Mouse (Mus musculus) G1E (cell line): Measurements from ENCODE around the gene Churc1. TPM values are rescaled to one million over a fixed set of nuclear protein-coding genes. Genes with fewer than 3 reads are reported as not detected.

ENCODE experiments used
- ATAC-seq: 2 replicates; pipeline ENCODE4 v1.8.0; 2016; ENCODE audit warnings: mild to moderate bottlenecking; ENCODE audit not compliant: insufficient number of reproducible peaks, poor library complexity, low FRiP score, severe bottlenecking; ENCODE audit errors: extremely low read depth
- DNase-seq: peaks from one replicate; pipeline ENCODE4 v3.0.0; 2012; ENCODE audit warnings: low spot score
- H3K27me3 ChIP-seq: 2 replicates; pipeline ENCODE4 v1.6.1; 2012; ENCODE audit warnings: mild to moderate bottlenecking, low read length, inconsistent platforms; ENCODE audit not compliant: insufficient read depth
- H3K36me3 ChIP-seq: replicated peaks from 2 replicates; pipeline ENCODE3; 2012; ENCODE audit warnings: mild to moderate bottlenecking, inconsistent platforms
- H3K4me1 ChIP-seq: 2 replicates; pipeline ENCODE4 v1.6.1; 2012; ENCODE audit warnings: low read depth, low read length, inconsistent platforms, mixed read lengths; ENCODE audit not compliant: insufficient read depth
- H3K4me3 ChIP-seq: 2 replicates; pipeline ENCODE4 v1.5.1; 2012; ENCODE audit warnings: low read depth, mild to moderate bottlenecking, inconsistent platforms, low read length, moderate library complexity, mixed read lengths
- H3K9me3 ChIP-seq: replicated peaks from 2 replicates; pipeline ENCODE4 v1.6.1; 2012; ENCODE audit warnings: inconsistent platforms
- CTCF ChIP-seq: IDR thresholded peaks from 2 replicates; pipeline ENCODE4 v1.5.1; 2012; ENCODE audit warnings: low read depth, low read length, inconsistent platforms, mixed read lengths
- GATA1 ChIP-seq: IDR thresholded peaks from 2 replicates; pipeline ENCODE4 v1.6.1; 2012; ENCODE audit warnings: borderline replicate concordance, low read length, inconsistent platforms, mixed read lengths
- GATA2 ChIP-seq: IDR thresholded peaks from 2 replicates; pipeline ENCODE4 v1.6.1; 2012; ENCODE audit warnings: low read depth, low read length, inconsistent platforms, borderline replicate concordance
- POLR2AphosphoS5 ChIP-seq: IDR thresholded peaks from 2 replicates; pipeline ENCODE4 v1.6.1; 2012; ENCODE audit warnings: low read depth, low read length, inconsistent platforms; ENCODE audit not compliant: insufficient replicate concordance
- TAL1 ChIP-seq: conservative IDR thresholded peaks from 2 replicates; pipeline ENCODE4 v1.6.1; 2012; ENCODE audit warnings: low read depth, low read length, inconsistent platforms, mixed read lengths
- polyA plus RNA-seq: library from polyadenylated mRNA; stranded (reverse); fragments of >175 nt; gene quantifications from 2 replicates; pipeline ENCODE4 v1.2.3, GENCODE M21; 2012
- total RNA-seq, 2 experiments: library from RNA; stranded (forward) in 1 of 2; stranded (reverse) in 1 of 2; fragments of 200-1000 nt in 1 of 2; fragments of >200 nt in 1 of 2; fragmentation: Nextera tagmentation in 1 of 2; gene quantifications; 2 replicates each; pipeline ENCODE4 v1.2.3; 2014 to 2017

The Churc1 gene
- total and polyA plus RNA-seq, 3 experiments = 8.0 to 123 (median 46.1) TPM

- DNase-seq = no peak
- ATAC-seq = no peak
- peaks cover 62% of the 10 kb centered on the region for H3K36me3 ChIP-seq
Measured at GRCm38 (mm10) chr12:76776898-76777297, 11.6 kb downstream of the Churc1 start.

GRCm38 (mm10) chr12:76777845-76778244, 12.5 kb downstream of the Churc1 start:
- Histone ChIP-seq H3K36me3 (peaks cover 64% of the 10 kb centered on the region), H3K4me1 (peaks cover 49% of the 10 kb centered on the region), H3K9me3 (no peaks in the 10 kb centered on the region), H3K27me3 (no peaks in the 10 kb centered on the region), H3K4me3 (no peak overlapping the region)
- ATAC-seq = no peak
- DNase-seq = no peak
- TF ChIP-seq GATA1 = no peak

More at GRCm38 (mm10) chr12:76776898-76777297, 11.6 kb downstream of the Churc1 start:
- H3K27me3 ChIP-seq = no peaks in the 10 kb centered on the region
- H3K4me1 ChIP-seq = peaks cover 49% of the 10 kb centered on the region
- H3K9me3 ChIP-seq = no peaks in the 10 kb centered on the region
- H3K4me3 ChIP-seq = no peak overlapping the region
- TF ChIP-seq CTCF (no peak), TAL1 (no peak), GATA1 (no peak), POLR2AphosphoS5 (no peak), GATA2 (no peak)

GRCm38 (mm10) chr12:76778305-76779083, 13.2 kb downstream of the Churc1 start:
- H3K27me3 ChIP-seq = no peaks in the 10 kb centered on the region
- no peak for ATAC-seq
- H3K36me3 ChIP-seq = peaks cover 58% of the 10 kb centered on the region
- H3K4me1 ChIP-seq = peaks cover 44% of the 10 kb centered on the region
- TF ChIP-seq TAL1 (no peak), POLR2AphosphoS5 (no peak)
- peak; percentile 36 for DNase-seq
- H3K4me3 ChIP-seq = no peak overlapping the region
- H3K9me3 ChIP-seq = no peaks in the 10 kb centered on the region

- Histone ChIP-seq H3K27me3 (no peaks in the 10 kb centered on the region), H3K4me1 (peaks cover 31% of the 10 kb centered on the region), H3K9me3 (no peaks in the 10 kb centered on the region), H3K4me3 (no peak overlapping the region), H3K36me3 (peaks cover 57% of the 10 kb centered on the region)
- no peak for TF ChIP-seq TAL1
- TF ChIP-seq GATA2 = no peak
- TF ChIP-seq CTCF = no peak
- TF ChIP-seq GATA1 = no peak
- no peak for TF ChIP-seq POLR2AphosphoS5
- ATAC-seq (no peak), DNase-seq (no peak)
Measured at GRCm38 (mm10) chr12:76779951-76780350, 14.6 kb downstream of the Churc1 start.

- H3K36me3 ChIP-seq = peaks cover 48% of the 10 kb centered on the region
- H3K9me3 ChIP-seq = no peaks in the 10 kb centered on the region
- H3K27me3 ChIP-seq = no peaks in the 10 kb centered on the region
- H3K4me3 ChIP-seq = no peak overlapping the region
- peaks cover 22% of the 10 kb centered on the region for H3K4me1 ChIP-seq
- no peak for TF ChIP-seq TAL1
- TF ChIP-seq POLR2AphosphoS5 = no peak
- no peak for TF ChIP-seq GATA2
- TF ChIP-seq CTCF = no peak
- TF ChIP-seq GATA1 = no peak
- ATAC-seq (no peak), DNase-seq (no peak)
Measured at GRCm38 (mm10) chr12:76780639-76781468, 15.5 kb downstream of the Churc1 start.

GRCm38 (mm10) chr12:76784056-76784619, 18.8 kb downstream of the Churc1 start:
- DNase-seq = no peak
- TF ChIP-seq TAL1 (no peak), GATA1 (no peak), POLR2AphosphoS5 (no peak), GATA2 (no peak), CTCF (no peak)
- Histone ChIP-seq H3K27me3 (peaks cover 4% of the 10 kb centered on the region; the same call in 1 of the 2 replicates), H3K36me3 (peaks cover 30% of the 10 kb centered on the region), H3K4me1 (no peaks in the 10 kb centered on the region), H3K9me3 (no peaks in the 10 kb centered on the region), H3K4me3 (no peak overlapping the region)
- 0 out of 2 replicates have a peak, but pooled peaks have one; percentile 4 for ATAC-seq
